Mouse (Mus musculus) hindbrain, embryonic 15.5 days (tissue): ENCODE measurements around the gene Sgtb. TPM values are rescaled to one million over a fixed set of nuclear protein-coding genes. Genes with fewer than 3 reads are reported as not detected.
A peak's percentile ranks its signal among the peaks of the same experiment; 100 is the strongest.

Experiments used
- ATAC-seq: fragments of 200-750 bp; cut with Nextera tagmentation; 2 replicates; pipeline ENCODE4 v1.8.0; 2017; ENCODE audit warnings: low read depth, moderate number of reproducible peaks, moderate TSS enrichment; ENCODE audit not compliant: low FRiP score
- H3K27ac ChIP-seq: fragments of 300-500 bp; sonication (generic); replicated peaks from 2 replicates; pipeline ENCODE4 v1.5.1; 2015; ENCODE audit warnings: mild to moderate bottlenecking, inconsistent platforms
- H3K27me3 ChIP-seq: fragments of 300-500 bp; sonication (generic); 2 replicates; pipeline ENCODE4 v1.6.1; 2015; ENCODE audit warnings: control low read depth, inconsistent platforms
- H3K36me3 ChIP-seq: fragments of 300-500 bp; sonication (generic); 2 replicates; pipeline ENCODE4 v1.6.1; 2015; ENCODE audit warnings: control low read depth, inconsistent platforms
- H3K4me1 ChIP-seq: fragments of 300-500 bp; sonication (generic); replicated peaks from 2 replicates; pipeline ENCODE4 v1.6.1; 2015; ENCODE audit warnings: control low read depth, inconsistent platforms
- H3K4me2 ChIP-seq: fragments of 300-500 bp; sonication (generic); 2 replicates; pipeline ENCODE4 v1.6.1; 2015; ENCODE audit warnings: moderate library complexity, mild to moderate bottlenecking, inconsistent platforms
- H3K4me3 ChIP-seq: fragments of 300-500 bp; sonication (generic); 2 replicates; pipeline ENCODE4 v1.5.1; 2015; ENCODE audit warnings: mild to moderate bottlenecking, inconsistent platforms
- H3K9ac ChIP-seq: fragments of 300-500 bp; sonication (generic); 2 replicates; pipeline ENCODE4 v1.6.1; 2015; ENCODE audit warnings: inconsistent platforms
- H3K9me3 ChIP-seq: fragments of 300-500 bp; sonication (generic); 2 replicates; pipeline ENCODE4 v1.6.1; 2016; ENCODE audit warnings: control low read depth, inconsistent platforms
- WGBS: fragments of 180-500 bp; shearing (Covaris S2); methylation state at CpG from one replicate; pipeline ENCODE4 v1.1.7; 2015; 5-methylcytosine and 5-hydroxymethylcytosine counted together
- polyA plus RNA-seq: library from polyadenylated mRNA; unstranded; fragments of >200 nt; fragmentation: Nextera tagmentation; extraction: Ambion mirVana; gene quantifications from 2 replicates; pipeline ENCODE4 v1.2.1, GENCODE M21; 2015

Gene Sgtb
- polyA plus RNA-seq, 1 experiment from 2014 or later, result 32.7 TPM

- no peak for ATAC-seq
- no peak overlapping the region for H3K4me2 ChIP-seq
- no peaks in the 10 kb centered on the region for H3K27me3 ChIP-seq
- no peaks in the 10 kb centered on the region for H3K9me3 ChIP-seq
- no peak overlapping the region for H3K27ac ChIP-seq
- no peak overlapping the region for H3K9ac ChIP-seq
- no peaks in the 10 kb centered on the region for H3K4me1 ChIP-seq
- no peaks in the 10 kb centered on the region for H3K36me3 ChIP-seq
- no peak overlapping the region for H3K4me3 ChIP-seq
- WGBS, result 87% methylated on average over 2 of the region's 2 CpGs
Measured at GRCm38 (mm10) chr13:104084600-104084999, 24.9 kb upstream of the Sgtb start.

GRCm38 (mm10) chr13:104089387-104089786, 20.2 kb upstream of the Sgtb start:
- Histone ChIP-seq H3K9me3 (no peaks in the 10 kb centered on the region), H3K27me3 (no peaks in the 10 kb centered on the region), H3K9ac (no peak overlapping the region), H3K4me2 (no peak overlapping the region), H3K27ac (no peak overlapping the region), H3K4me3 (no peak overlapping the region), H3K36me3 (peaks cover 3% of the 10 kb centered on the region; the same call in 1 of the 2 replicates), H3K4me1 (peaks cover 4% of the 10 kb centered on the region; the same call in 1 of the 2 replicates)
- ATAC-seq, result peak; percentile 67; the same call in 1 of the 2 replicates
- WGBS, result 19% methylated on average over 1 of the region's 1 CpGs

- H3K4me2 ChIP-seq, result no peak overlapping the region
- no peaks in the 10 kb centered on the region for H3K9me3 ChIP-seq
- peaks cover 4% of the 10 kb centered on the region; the same call in 1 of the 2 replicates for H3K4me1 ChIP-seq
- H3K27me3 ChIP-seq, result no peaks in the 10 kb centered on the region
- no peak overlapping the region for H3K4me3 ChIP-seq
- H3K36me3 ChIP-seq, result peaks cover 3% of the 10 kb centered on the region; the same call in 1 of the 2 replicates
- 20% methylated on average over 1 of the region's 1 CpGs for WGBS
- H3K9ac ChIP-seq, result no peak overlapping the region
- no peak overlapping the region for H3K27ac ChIP-seq
- no peak for ATAC-seq
Measured at GRCm38 (mm10) chr13:104091734-104092133, 17.8 kb upstream of the Sgtb start.

DNA sequence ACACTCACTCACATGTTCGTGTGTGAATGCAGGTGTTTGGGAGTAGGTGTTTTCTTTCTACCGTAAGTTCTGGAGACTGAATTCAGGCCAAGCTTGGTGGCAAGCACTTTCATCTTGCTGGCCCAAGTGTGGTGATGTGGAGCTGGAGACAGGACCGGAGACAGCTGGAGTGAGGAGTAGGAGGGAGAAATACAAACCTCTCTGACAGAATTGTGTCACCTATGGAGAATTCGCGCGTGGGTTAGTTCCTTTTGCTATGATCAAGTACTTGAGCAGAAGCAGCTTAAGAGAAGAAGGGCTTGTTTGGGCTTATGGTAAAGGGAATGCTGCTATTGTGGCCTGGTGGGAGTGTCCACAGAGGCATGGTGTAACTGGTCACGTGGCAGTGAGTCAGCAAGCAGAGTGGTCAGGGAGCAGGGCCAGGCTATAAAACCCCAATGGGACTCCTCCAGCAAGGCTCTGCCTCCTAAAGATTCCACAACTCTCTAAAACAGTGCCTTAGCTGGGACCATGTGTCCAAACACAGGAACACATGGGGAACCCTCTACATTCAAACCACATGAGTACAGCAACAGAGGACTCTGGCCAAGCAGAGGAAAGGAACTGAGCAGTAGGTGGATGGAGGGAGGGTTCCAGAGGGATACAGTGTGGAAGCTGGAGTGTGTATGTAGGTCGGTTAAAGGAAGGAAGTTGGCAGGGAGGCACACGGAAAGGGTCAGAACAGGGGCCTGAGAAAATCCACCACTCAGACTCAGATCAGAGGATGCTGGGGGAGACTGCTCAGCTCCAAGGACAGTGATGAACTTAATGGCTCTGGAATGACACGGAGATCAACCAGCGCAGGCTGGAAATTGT, 14.8 kb upstream of the Sgtb start:
- Histone ChIP-seq H3K36me3 (peaks cover 3% of the 10 kb centered on the region; the same call in 1 of the 2 replicates), H3K4me1 (peaks cover 4% of the 10 kb centered on the region; the same call in 1 of the 2 replicates), H3K4me2 (no peak overlapping the region), H3K9me3 (no peaks in the 10 kb centered on the region), H3K27ac (no peak overlapping the region), H3K27me3 (no peaks in the 10 kb centered on the region), H3K9ac (no peak overlapping the region), H3K4me3 (no peak overlapping the region)
- ATAC-seq, result no peak
- WGBS, result 82% methylated on average over 11 of the region's 11 CpGs

DNA sequence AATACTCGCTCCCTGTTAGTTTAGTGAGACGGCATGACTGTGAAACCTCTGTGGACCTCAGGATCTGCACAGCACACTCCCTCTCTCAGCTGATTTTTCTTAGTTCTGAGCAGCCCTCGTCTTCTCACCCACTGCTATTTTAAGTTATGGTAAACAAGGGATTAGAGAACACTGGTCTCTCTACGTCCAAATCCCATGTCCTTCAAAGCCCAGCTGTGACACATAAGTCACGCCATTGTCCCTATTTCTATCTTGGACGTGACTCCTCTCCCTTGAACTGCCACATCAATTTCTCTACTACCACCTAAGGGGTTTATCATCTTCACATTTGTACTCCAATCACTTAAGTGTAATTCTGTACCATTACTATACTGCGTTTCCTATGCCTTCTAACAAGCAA, 13.6 kb upstream of the Sgtb start:
- no peak for ATAC-seq
- Histone ChIP-seq H3K27me3 (no peaks in the 10 kb centered on the region), H3K27ac (no peak overlapping the region), H3K4me1 (peaks cover 4% of the 10 kb centered on the region; the same call in 1 of the 2 replicates), H3K4me2 (no peak overlapping the region), H3K9me3 (no peaks in the 10 kb centered on the region), H3K36me3 (peaks cover 3% of the 10 kb centered on the region; the same call in 1 of the 2 replicates), H3K9ac (no peak overlapping the region), H3K4me3 (no peak overlapping the region)
- WGBS, result 67% methylated on average over 7 of the region's 7 CpGs

DNA sequence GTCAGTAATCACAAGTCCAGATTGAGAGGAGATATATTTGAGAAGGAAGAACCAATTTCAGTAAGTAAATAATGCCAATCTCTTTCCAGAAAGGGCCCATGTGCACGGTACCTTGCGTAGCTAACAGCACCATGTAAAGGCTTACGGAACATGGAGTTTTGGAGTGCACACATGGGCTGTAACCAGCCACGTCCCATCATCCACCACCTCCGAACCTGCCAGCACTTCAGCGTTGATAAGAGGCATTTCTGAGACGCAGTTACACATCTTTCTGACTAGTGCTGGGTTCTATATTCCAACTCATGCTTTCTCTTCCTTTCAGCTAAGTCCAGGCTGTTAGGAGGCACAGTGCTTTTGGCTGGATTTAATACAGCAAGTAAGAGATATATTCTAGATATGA, 12.4 kb upstream of the Sgtb start:
- Histone ChIP-seq H3K27me3 (no peaks in the 10 kb centered on the region), H3K27ac (no peak overlapping the region), H3K36me3 (peaks cover 3% of the 10 kb centered on the region; the same call in 1 of the 2 replicates), H3K9me3 (no peaks in the 10 kb centered on the region), H3K4me3 (no peak overlapping the region), H3K4me1 (no peaks in the 10 kb centered on the region), H3K4me2 (no peak overlapping the region), H3K9ac (no peak overlapping the region)
- WGBS, result 96% methylated on average over 7 of the region's 7 CpGs
- no peak for ATAC-seq

DNA sequence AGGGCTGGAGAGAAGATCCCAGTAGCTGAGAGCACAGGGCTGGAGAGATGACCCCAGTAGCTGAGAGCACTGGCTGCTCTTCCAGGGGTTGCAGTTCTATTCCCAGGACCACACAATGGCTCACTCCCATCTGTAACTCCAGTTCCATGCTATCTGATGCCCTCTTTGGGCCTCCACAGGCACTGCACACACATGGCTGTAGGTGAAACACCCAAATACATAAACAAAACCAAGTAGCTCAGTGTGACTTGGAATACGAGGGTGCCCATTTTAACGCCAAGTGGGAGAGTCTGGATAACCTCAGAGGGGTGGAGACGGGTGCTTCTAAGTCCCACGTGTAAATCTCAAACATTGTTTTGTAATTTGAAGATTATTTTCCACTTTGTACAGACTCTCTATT, 9.1 kb upstream of the Sgtb start:
- 94% methylated on average over 4 of the region's 4 CpGs for WGBS
- Histone ChIP-seq H3K4me2 (no peak overlapping the region), H3K9ac (no peak overlapping the region), H3K9me3 (no peaks in the 10 kb centered on the region), H3K4me3 (no peak overlapping the region), H3K27ac (no peak overlapping the region), H3K36me3 (peaks cover 10% of the 10 kb centered on the region; the same call in 1 of the 2 replicates), H3K27me3 (no peaks in the 10 kb centered on the region), H3K4me1 (no peaks in the 10 kb centered on the region)
- ATAC-seq, result no peak

GRCm38 (mm10) chr13:104101606-104102235, 7.8 kb upstream of the Sgtb start:
- Histone ChIP-seq H3K4me2 (no peak overlapping the region), H3K36me3 (peaks cover 14% of the 10 kb centered on the region), H3K9ac (no peak overlapping the region), H3K27me3 (no peaks in the 10 kb centered on the region), H3K4me1 (no peaks in the 10 kb centered on the region), H3K4me3 (no peak overlapping the region), H3K27ac (no peak overlapping the region), H3K9me3 (no peaks in the 10 kb centered on the region)
- ATAC-seq, result 0 out of 2 replicates have a peak, but pooled peaks have one; percentile 23
- 90% methylated on average over 5 of the region's 5 CpGs for WGBS

DNA sequence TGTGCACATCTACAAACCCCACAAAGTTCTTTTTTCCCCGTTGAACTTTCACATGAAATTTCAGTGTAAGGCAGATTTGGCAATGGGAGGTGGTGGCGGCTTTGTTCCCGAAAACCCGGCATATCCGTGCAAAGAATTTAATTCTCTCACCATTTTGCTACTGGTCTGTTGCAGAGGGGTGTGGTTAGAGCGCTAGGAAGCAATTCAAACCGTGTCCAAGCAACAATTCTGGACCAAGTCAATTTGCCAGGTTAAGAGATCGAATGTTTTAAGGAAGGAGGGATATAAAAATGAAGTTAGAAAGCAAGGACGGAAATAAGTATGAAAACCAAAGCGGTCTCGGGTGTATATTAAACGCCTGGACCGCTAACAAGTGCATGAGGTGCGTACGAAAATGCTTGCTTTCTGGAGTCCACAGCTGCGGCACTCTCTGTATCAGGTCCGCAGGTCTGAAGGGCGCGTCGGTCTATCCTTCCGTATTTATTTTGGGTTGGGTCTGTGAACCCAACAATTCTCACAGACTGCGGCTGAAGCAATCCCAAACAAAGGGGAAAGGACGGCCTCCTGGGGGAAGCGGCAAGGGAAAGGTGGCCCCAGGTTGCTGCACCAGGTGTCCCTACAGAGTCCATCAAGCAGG, 772 bp upstream of the Sgtb start:
- ATAC-seq, result peak; percentile 12; the same call in 1 of the 2 replicates

GRCm38 (mm10) chr13:104109816-104110521, 428 bp downstream of the Sgtb start:
- peak overlapping the region; percentile 86 for H3K27ac ChIP-seq
- H3K4me3 ChIP-seq, result peak overlapping the region; percentile 89
- no peaks in the 10 kb centered on the region for H3K27me3 ChIP-seq
- H3K4me1 ChIP-seq, result peaks cover 31% of the 10 kb centered on the region
- no peaks in the 10 kb centered on the region for H3K9me3 ChIP-seq
- peak overlapping the region; percentile 84 for H3K4me2 ChIP-seq
- WGBS, result under 1% methylated on average over 38 of the region's 38 CpGs
- peak; percentile 87 for ATAC-seq
- H3K9ac ChIP-seq, result peak overlapping the region; percentile 76
- H3K36me3 ChIP-seq, result peaks cover 15% of the 10 kb centered on the region

More for the DNA sequence above, 772 bp upstream of the Sgtb start:
- H3K4me3 ChIP-seq, result peak overlapping the region; percentile 89
- no peaks in the 10 kb centered on the region for H3K27me3 ChIP-seq
- peak overlapping the region; percentile 78 for H3K9ac ChIP-seq
- H3K36me3 ChIP-seq, result peaks cover 16% of the 10 kb centered on the region
- H3K9me3 ChIP-seq, result no peaks in the 10 kb centered on the region
- H3K4me2 ChIP-seq, result peak overlapping the region; percentile 84
- peaks cover 31% of the 10 kb centered on the region for H3K4me1 ChIP-seq
- peak overlapping the region; percentile 83 for H3K27ac ChIP-seq
- under 1% methylated on average over 24 of the region's 24 CpGs for WGBS

DNA sequence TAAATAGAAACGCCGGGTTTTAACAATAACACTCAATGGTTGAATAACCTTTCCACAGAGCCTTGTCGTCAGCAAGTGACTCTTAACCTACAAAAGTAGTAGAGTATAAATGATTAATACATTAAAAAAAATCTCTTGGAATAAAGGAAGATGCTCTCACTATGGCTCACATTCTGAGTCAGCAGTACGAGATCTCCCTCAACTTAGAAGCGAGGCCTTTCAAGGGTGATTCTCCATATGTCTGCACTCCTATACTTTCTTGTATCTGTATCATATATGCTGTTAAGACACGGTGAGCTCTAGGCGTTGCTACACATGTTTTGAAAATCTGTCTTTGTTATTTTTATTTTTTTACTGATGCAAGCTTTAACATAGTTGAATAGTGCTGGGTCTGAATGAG, 985 bp downstream of the Sgtb start:
- Histone ChIP-seq H3K4me1 (peaks cover 31% of the 10 kb centered on the region), H3K4me2 (peak overlapping the region; percentile 84), H3K27me3 (no peaks in the 10 kb centered on the region), H3K36me3 (peaks cover 20% of the 10 kb centered on the region), H3K27ac (peak overlapping the region; percentile 86), H3K9ac (peak overlapping the region; percentile 76), H3K9me3 (no peaks in the 10 kb centered on the region), H3K4me3 (peak overlapping the region; percentile 89)
- no peak for ATAC-seq
- WGBS, result 18% methylated on average over 7 of the region's 7 CpGs
